Mouse (Mus musculus): Measurements from ENCODE around the gene Prps1l1. TPM values are rescaled to one million over a fixed set of nuclear protein-coding genes. Genes with fewer than 3 reads are reported as not detected.

The Prps1l1 gene
- polyA plus RNA-seq, 1 experiment from 2014 or later: not detected

GRCm38 (mm10) chr12:35005748-35006147 is 21.2 kb downstream of the Prps1l1 start:
- H3K9me3 ChIP-seq (replicated peaks): no peaks in the 10 kb centered on the region
- no peaks in the 10 kb centered on the region for H3K27me3 ChIP-seq
- no peak overlapping the region for H3K4me2 ChIP-seq (replicated peaks)
- ATAC-seq (ENCODE audit: insufficient number of reproducible peaks, low FRiP score, low TSS enrichment, low read depth): no peak
- no peak overlapping the region for H3K27ac ChIP-seq (replicated peaks)
- no peaks in the 10 kb centered on the region for H3K4me1 ChIP-seq
- no peak overlapping the region for H3K9ac ChIP-seq
- no peak overlapping the region for H3K4me3 ChIP-seq (replicated peaks)
- H3K36me3 ChIP-seq: no peaks in the 10 kb centered on the region

- WGBS: 66% methylated on average over 1 of the region's 1 CpGs
- no peak overlapping the region for H3K4me3 ChIP-seq (replicated peaks)
- no peaks in the 10 kb centered on the region for H3K27me3 ChIP-seq
- H3K36me3 ChIP-seq: no peaks in the 10 kb centered on the region
- no peak overlapping the region for H3K9ac ChIP-seq
- H3K9me3 ChIP-seq (replicated peaks): no peaks in the 10 kb centered on the region
- no peak overlapping the region for H3K4me2 ChIP-seq (replicated peaks)
- no peak overlapping the region for H3K27ac ChIP-seq (replicated peaks)
- ATAC-seq (ENCODE audit: insufficient number of reproducible peaks, low FRiP score, low TSS enrichment, low read depth): no peak
- H3K4me1 ChIP-seq: no peaks in the 10 kb centered on the region
These were observed 23.3 kb downstream of the Prps1l1 start for GRCm38 (mm10) chr12:35007851-35008250.

DNA sequence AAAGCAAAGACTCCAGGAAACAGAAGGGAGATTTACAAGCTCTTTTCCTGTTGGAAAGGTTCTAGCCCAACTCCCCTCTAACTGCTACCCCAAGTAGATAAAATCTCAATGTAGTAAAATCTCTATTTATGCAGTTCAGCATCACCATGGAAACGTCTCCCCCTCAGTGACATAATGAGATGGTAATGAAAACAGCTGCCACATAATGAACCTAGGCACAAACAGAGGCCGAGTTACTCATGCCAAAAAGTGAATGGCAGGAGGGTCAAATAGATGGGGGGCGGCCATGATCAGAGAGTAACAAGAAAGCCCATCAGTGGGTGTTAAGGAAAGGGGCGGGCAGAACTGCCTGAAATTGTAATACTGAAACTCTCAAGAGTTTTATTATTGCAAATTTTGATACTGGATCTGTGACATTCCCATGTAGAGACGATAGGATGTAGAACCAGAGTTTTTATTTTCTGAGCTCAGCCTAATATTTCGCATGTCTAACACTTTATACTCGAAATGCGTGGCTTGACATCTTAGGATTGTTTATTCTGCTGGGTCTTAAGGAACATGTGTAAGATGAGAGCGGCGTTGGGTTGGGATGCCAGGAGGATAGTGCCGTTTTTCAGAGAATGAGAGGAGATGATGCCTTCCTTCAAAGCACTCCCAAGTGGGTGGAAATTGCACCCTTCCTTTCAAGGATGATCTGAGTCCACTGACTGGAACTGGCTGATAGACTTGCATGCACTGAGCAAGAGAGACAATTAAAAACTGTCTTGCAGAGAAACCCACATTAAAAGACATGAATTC is 24.0 kb downstream of the Prps1l1 start:
- Histone ChIP-seq H3K4me1 (no peaks in the 10 kb centered on the region), H3K4me3 (replicated peaks) (no peak overlapping the region), H3K27ac (replicated peaks) (no peak overlapping the region), H3K36me3 (no peaks in the 10 kb centered on the region), H3K9ac (no peak overlapping the region), H3K27me3 (no peaks in the 10 kb centered on the region), H3K4me2 (replicated peaks) (no peak overlapping the region), H3K9me3 (replicated peaks) (no peaks in the 10 kb centered on the region)
- no peak for ATAC-seq (ENCODE audit: insufficient number of reproducible peaks, low FRiP score, low TSS enrichment, low read depth)
- 56% methylated on average over 11 of the region's 11 CpGs for WGBS

GRCm38 (mm10) chr12:35011462-35011861 is 26.9 kb downstream of the Prps1l1 start:
- Histone ChIP-seq H3K4me2 (replicated peaks) (no peak overlapping the region), H3K27me3 (no peaks in the 10 kb centered on the region), H3K36me3 (no peaks in the 10 kb centered on the region), H3K4me1 (no peaks in the 10 kb centered on the region), H3K9ac (no peak overlapping the region), H3K27ac (replicated peaks) (no peak overlapping the region), H3K9me3 (replicated peaks) (no peaks in the 10 kb centered on the region), H3K4me3 (replicated peaks) (no peak overlapping the region)
- ATAC-seq (ENCODE audit: insufficient number of reproducible peaks, low FRiP score, low TSS enrichment, low read depth): no peak
- WGBS: 23% methylated on average over 1 of the region's 1 CpGs

DNA sequence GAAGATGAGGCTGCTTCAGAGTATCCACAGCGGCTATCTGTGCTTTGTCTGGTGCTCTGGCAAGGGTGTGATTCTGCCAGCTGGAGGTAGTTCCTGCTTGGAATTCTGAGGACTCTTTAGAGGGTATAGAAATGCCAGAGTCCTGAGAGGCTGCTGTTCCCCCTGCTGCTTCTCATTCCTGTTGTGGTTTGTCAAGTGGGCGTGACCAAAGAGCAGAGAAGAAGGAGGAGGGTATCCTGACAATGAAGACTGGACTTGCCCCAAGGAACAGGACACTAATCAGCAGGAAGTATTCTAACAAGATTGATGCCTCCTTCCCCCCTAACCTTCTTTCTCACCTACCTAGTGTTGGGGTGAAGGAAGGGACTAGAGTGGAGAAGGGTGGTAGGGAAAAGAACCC is 29.4 kb downstream of the Prps1l1 start:
- Histone ChIP-seq H3K4me3 (replicated peaks) (no peak overlapping the region), H3K4me1 (no peaks in the 10 kb centered on the region), H3K9ac (no peak overlapping the region), H3K4me2 (replicated peaks) (no peak overlapping the region), H3K36me3 (no peaks in the 10 kb centered on the region), H3K27me3 (no peaks in the 10 kb centered on the region), H3K9me3 (replicated peaks) (no peaks in the 10 kb centered on the region), H3K27ac (replicated peaks) (no peak overlapping the region)
- 51% methylated on average over 2 of the region's 2 CpGs for WGBS
- no peak for ATAC-seq (ENCODE audit: insufficient number of reproducible peaks, low FRiP score, low TSS enrichment, low read depth)

DNA sequence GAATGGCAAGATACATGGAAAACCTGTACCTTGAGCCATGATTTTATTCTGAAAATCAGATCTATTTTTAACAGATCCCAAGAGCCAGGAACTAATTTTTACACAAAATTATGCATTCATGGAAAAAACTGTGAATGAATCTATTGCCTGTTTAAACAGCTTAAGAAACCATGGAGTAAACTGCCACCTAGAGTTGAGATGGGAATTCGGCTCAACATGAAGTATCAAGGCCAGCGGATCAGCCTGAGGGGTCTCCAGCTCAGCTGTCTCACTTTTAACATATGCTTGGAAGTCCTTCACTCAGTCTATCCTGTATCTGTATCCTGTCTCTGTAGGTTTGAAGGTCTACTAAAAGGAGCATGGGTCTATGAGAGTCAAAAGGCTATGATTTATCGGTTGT is 31.5 kb downstream of the Prps1l1 start:
- WGBS: 48% methylated on average over 3 of the region's 3 CpGs
- no peaks in the 10 kb centered on the region for H3K36me3 ChIP-seq
- no peak for ATAC-seq (ENCODE audit: insufficient number of reproducible peaks, low FRiP score, low TSS enrichment, low read depth)

GRCm38 (mm10) chr12:35016481-35017250 is 32.1 kb downstream of the Prps1l1 start:
- Histone ChIP-seq H3K27ac (replicated peaks) (no peak overlapping the region), H3K36me3 (no peaks in the 10 kb centered on the region), H3K9ac (no peak overlapping the region), H3K9me3 (replicated peaks) (no peaks in the 10 kb centered on the region), H3K4me3 (replicated peaks) (no peak overlapping the region), H3K4me1 (no peaks in the 10 kb centered on the region), H3K4me2 (replicated peaks) (no peak overlapping the region), H3K27me3 (no peaks in the 10 kb centered on the region)
- WGBS: 73% methylated on average over 9 of the region's 9 CpGs
- no peak for ATAC-seq (ENCODE audit: insufficient number of reproducible peaks, low FRiP score, low TSS enrichment, low read depth)

More for the DNA sequence above, 31.5 kb downstream of the Prps1l1 start:
- Histone ChIP-seq H3K9ac (no peak overlapping the region), H3K27me3 (no peaks in the 10 kb centered on the region), H3K9me3 (replicated peaks) (no peaks in the 10 kb centered on the region), H3K4me1 (no peaks in the 10 kb centered on the region), H3K4me2 (replicated peaks) (no peak overlapping the region), H3K4me3 (replicated peaks) (no peak overlapping the region), H3K27ac (replicated peaks) (no peak overlapping the region)

- Histone ChIP-seq H3K4me3 (replicated peaks) (no peak overlapping the region), H3K27ac (replicated peaks) (no peak overlapping the region), H3K4me1 (no peaks in the 10 kb centered on the region), H3K4me2 (replicated peaks) (no peak overlapping the region), H3K36me3 (no peaks in the 10 kb centered on the region), H3K9ac (no peak overlapping the region), H3K9me3 (replicated peaks) (no peaks in the 10 kb centered on the region), H3K27me3 (no peaks in the 10 kb centered on the region)
- 73% methylated on average over 9 of the region's 9 CpGs for WGBS
- no peak for ATAC-seq (ENCODE audit: insufficient number of reproducible peaks, low FRiP score, low TSS enrichment, low read depth)
These were observed 34.2 kb downstream of the Prps1l1 start for GRCm38 (mm10) chr12:35018679-35019237.

GRCm38 (mm10) chr12:35021285-35021684 is 36.7 kb downstream of the Prps1l1 start:
- H3K27me3 ChIP-seq: no peaks in the 10 kb centered on the region
- H3K4me1 ChIP-seq: no peaks in the 10 kb centered on the region
- H3K9me3 ChIP-seq (replicated peaks): no peaks in the 10 kb centered on the region
- H3K4me3 ChIP-seq (replicated peaks): no peak overlapping the region
- 71% methylated on average over 9 of the region's 9 CpGs for WGBS
- no peak overlapping the region for H3K9ac ChIP-seq
- no peak for ATAC-seq (ENCODE audit: insufficient number of reproducible peaks, low FRiP score, low TSS enrichment, low read depth)
- no peak overlapping the region for H3K4me2 ChIP-seq (replicated peaks)
- H3K36me3 ChIP-seq: no peaks in the 10 kb centered on the region
- H3K27ac ChIP-seq (replicated peaks): no peak overlapping the region

DNA sequence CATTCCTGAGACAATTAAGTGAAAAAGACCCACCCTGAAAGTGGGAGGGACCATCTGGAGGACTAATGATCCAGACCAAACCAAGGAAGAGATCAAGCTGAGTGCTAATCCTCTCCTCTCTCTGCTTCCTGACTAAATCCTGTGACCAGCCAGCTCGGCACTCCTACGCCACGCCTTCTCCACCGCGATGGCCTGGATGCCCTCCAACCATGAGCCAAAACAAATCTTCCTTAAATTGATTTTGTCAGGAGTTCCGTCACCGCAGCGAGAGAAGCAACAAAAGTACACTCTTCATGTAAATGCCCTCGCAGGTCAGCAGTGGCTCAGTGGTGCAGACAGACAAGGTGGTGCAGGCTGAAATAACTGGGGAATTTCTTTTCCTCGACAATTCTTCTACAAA is 37.5 kb downstream of the Prps1l1 start:
- no peak overlapping the region for H3K27ac ChIP-seq (replicated peaks)
- H3K36me3 ChIP-seq: no peaks in the 10 kb centered on the region
- no peak overlapping the region for H3K4me3 ChIP-seq (replicated peaks)
- no peaks in the 10 kb centered on the region for H3K27me3 ChIP-seq
- H3K4me1 ChIP-seq: no peaks in the 10 kb centered on the region
- WGBS: 47% methylated on average over 10 of the region's 10 CpGs
- no peak overlapping the region for H3K9ac ChIP-seq
- no peak overlapping the region for H3K4me2 ChIP-seq (replicated peaks)
- no peak for ATAC-seq (ENCODE audit: insufficient number of reproducible peaks, low FRiP score, low TSS enrichment, low read depth)
- no peaks in the 10 kb centered on the region for H3K9me3 ChIP-seq (replicated peaks)

- ATAC-seq (ENCODE audit: insufficient number of reproducible peaks, low FRiP score, low TSS enrichment, low read depth): no peak
- Histone ChIP-seq H3K4me1 (no peaks in the 10 kb centered on the region), H3K27ac (replicated peaks) (no peak overlapping the region), H3K9me3 (replicated peaks) (no peaks in the 10 kb centered on the region), H3K4me3 (replicated peaks) (no peak overlapping the region), H3K27me3 (no peaks in the 10 kb centered on the region), H3K4me2 (replicated peaks) (no peak overlapping the region), H3K9ac (no peak overlapping the region), H3K36me3 (no peaks in the 10 kb centered on the region)
- 62% methylated on average over 4 of the region's 4 CpGs for WGBS
These were observed 41.4 kb downstream of the Prps1l1 start for GRCm38 (mm10) chr12:35025916-35026432.

Measured in embryonic facial prominence, embryonic 15.5 days (tissue).